In genomic region chr4:82605034-82605784, GRCm38 (mm10) we compare ENCODE assay signal across 11 mouse cellular contexts.
DNase-seq lines count a peak whose midpoint lies in the region; ATAC-seq lines count a peak whose summit lies in the region.
"Had no signal": no experiment of that assay in that cellular context is flagged by ENCODE, and none has a peak within 500 bp of the region (broad histone marks: within the 10 kb centered on the region; RNA-seq: fewer than 3 reads in every experiment).

No protein-coding gene starts in this region.

- no peak overlapping the region for H3K27ac ChIP-seq in lung, embryonic 16.5 days (ENCODE audit: low read length)
- H3K27ac ChIP-seq in forebrain, embryonic 14.5 days (ENCODE audit: low read depth, low read length): peak overlapping the region; percentile 49; the same call in 1 of the 2 replicates
- peak overlapping the region; percentile 62; the same call in 1 of the 2 replicates for H3K27ac ChIP-seq in limb, embryonic 10.5 days
- peak overlapping the region; percentile 55 for H3K27ac ChIP-seq in stomach, embryonic 14.5 days (ENCODE audit: low read length)

- no peak for DNase-seq in lung, postnatal 36 days
- peak; percentile 64 for DNase-seq in forebrain, embryonic 14.5 days (ENCODE audit: low spot score)
- no peak for DNase-seq in limb, embryonic 10.5 days (ENCODE audit: low spot score)
- DNase-seq in left cerebral cortex, postnatal 14 days (ENCODE audit: low spot score in 2 of 2): no peak
- no peak for DNase-seq in adrenal gland, postnatal 10 days
- no peak for DNase-seq in heart, postnatal 36 days
- DNase-seq: cerebellum, postnatal 25 days; heart, postnatal 14 days had no signal

- no peaks in the 10 kb centered on the region for H3K27me3 ChIP-seq in lung, embryonic 16.5 days (ENCODE audit: control insufficient read depth, insufficient read depth, low read depth, low read length)
- H3K27me3 ChIP-seq in forebrain, embryonic 14.5 days (replicated peaks; ENCODE audit: control insufficient read depth, insufficient read depth, low read length): no peaks in the 10 kb centered on the region
- no peaks in the 10 kb centered on the region for H3K27me3 ChIP-seq in limb, embryonic 10.5 days (ENCODE audit: low read depth, poor library complexity, severe bottlenecking)
- H3K27me3 ChIP-seq in stomach, embryonic 14.5 days (ENCODE audit: control insufficient read depth, insufficient read depth, low read length): no peaks in the 10 kb centered on the region
- H3K27me3 ChIP-seq: megakaryocyte, embryonic 14.5 days had no signal

- intact Hi-C loops in left cerebral cortex, postnatal 14 days (cut with DNase I): no loop called here
- intact Hi-C loops in heart, postnatal 36 days (cut with DNase I): no loop called here

- H3K36me3 ChIP-seq in lung, embryonic 16.5 days (ENCODE audit: control insufficient read depth, insufficient read depth, low read length): no peaks in the 10 kb centered on the region
- H3K36me3 ChIP-seq in forebrain, embryonic 14.5 days (ENCODE audit: control insufficient read depth, insufficient read depth, low read length): no peaks in the 10 kb centered on the region
- no peaks in the 10 kb centered on the region for H3K36me3 ChIP-seq in limb, embryonic 10.5 days
- no peaks in the 10 kb centered on the region for H3K36me3 ChIP-seq in stomach, embryonic 14.5 days (ENCODE audit: control insufficient read depth, insufficient read depth, low read length)

- peak overlapping the region; percentile 0 for H3K4me2 ChIP-seq in lung, embryonic 16.5 days (ENCODE audit: low read depth, low read length)
- H3K4me2 ChIP-seq in forebrain, embryonic 14.5 days (ENCODE audit: low read length): no peak overlapping the region
- H3K4me2 ChIP-seq in stomach, embryonic 14.5 days (replicated peaks; ENCODE audit: low read depth, low read length): 0 out of 2 replicates have a peak overlapping the region, but pooled peaks have one; percentile 19

- H3K9ac ChIP-seq in lung, embryonic 16.5 days (ENCODE audit: low read length): no peak overlapping the region
- no peak overlapping the region for H3K9ac ChIP-seq in forebrain, embryonic 14.5 days (ENCODE audit: low read length)
- no peak overlapping the region for H3K9ac ChIP-seq in stomach, embryonic 14.5 days (replicated peaks; ENCODE audit: low read depth, low read length)

- H3K9me3 ChIP-seq in lung, embryonic 16.5 days (ENCODE audit: control insufficient read depth, low read length): peaks cover 6% of the 10 kb centered on the region
- H3K9me3 ChIP-seq in forebrain, embryonic 14.5 days (replicated peaks; ENCODE audit: control insufficient read depth, low read length): peaks cover 6% of the 10 kb centered on the region; the same call in 1 of the 2 replicates
- no peaks in the 10 kb centered on the region for H3K9me3 ChIP-seq in limb, embryonic 10.5 days (replicated peaks)
- peaks cover 4% of the 10 kb centered on the region; the same call in 1 of the 2 replicates for H3K9me3 ChIP-seq in stomach, embryonic 14.5 days (ENCODE audit: control insufficient read depth, low read depth, low read length)

- ATAC-seq in lung, embryonic 16.5 days (ENCODE audit: low read depth): no peak
- ATAC-seq in forebrain, embryonic 14.5 days: 0 out of 2 replicates have a peak, but pooled peaks have one; percentile 26
- no peak for ATAC-seq in stomach, embryonic 14.5 days (ENCODE audit: insufficient number of reproducible peaks, insufficient read depth, low FRiP score, low read depth)

- no peak overlapping the region for H3K4me3 ChIP-seq in lung, embryonic 16.5 days (ENCODE audit: low read length)
- H3K4me3 ChIP-seq in forebrain, embryonic 14.5 days (ENCODE audit: low read depth, low read length): no peak overlapping the region
- no peak overlapping the region for H3K4me3 ChIP-seq in limb, embryonic 10.5 days
- H3K4me3 ChIP-seq in stomach, embryonic 14.5 days (ENCODE audit: low read depth, low read length): no peak overlapping the region
- H3K4me3 ChIP-seq: megakaryocyte, embryonic 14.5 days had no signal

- 54% methylated on average over 14 of the region's 14 CpGs for WGBS in lung, embryonic 16.5 days
- 36% methylated on average over 14 of the region's 14 CpGs for WGBS in forebrain, embryonic 14.5 days
- WGBS in limb, embryonic 10.5 days: 74% methylated on average over 14 of the region's 14 CpGs
- 44% methylated on average over 14 of the region's 14 CpGs for WGBS in stomach, embryonic 14.5 days

- H3K4me1 ChIP-seq in lung, embryonic 16.5 days (replicated peaks; ENCODE audit: control insufficient read depth, insufficient read depth, low read length): peaks cover 4% of the 10 kb centered on the region; the same call in 1 of the 2 replicates
- H3K4me1 ChIP-seq in forebrain, embryonic 14.5 days (ENCODE audit: control insufficient read depth, insufficient read depth, low read length): peaks cover 15% of the 10 kb centered on the region
- H3K4me1 ChIP-seq in limb, embryonic 10.5 days: peaks cover 16% of the 10 kb centered on the region
- H3K4me1 ChIP-seq in stomach, embryonic 14.5 days (ENCODE audit: control insufficient read depth, insufficient read depth, low read length): peaks cover 9% of the 10 kb centered on the region
- H3K4me1 ChIP-seq: megakaryocyte, embryonic 14.5 days had no signal
